Mouse (Mus musculus) hindbrain, embryonic 16.5 days (tissue): ENCODE results near the gene Rfwd3. TPM values are rescaled to one million over a fixed set of nuclear protein-coding genes. Genes with fewer than 3 reads are reported as not detected.
"Not testable (repeated sequence)": the region's sequence is repeated elsewhere in the genome, so short reads cannot be mapped to it uniquely, and the experiment has no call there.

Experiments used
- ATAC-seq: fragments of 200-750 bp; cut with Nextera tagmentation; 2 replicates; pipeline ENCODE4 v1.8.0; 2017; ENCODE audit warnings: moderate TSS enrichment, moderate library complexity
- H3K27ac ChIP-seq: fragments of 300-500 bp; sonication (generic); 2 replicates; pipeline ENCODE4 v1.5.1; 2014; ENCODE audit warnings: low read depth, mild to moderate bottlenecking, control low read depth, low read length, moderate library complexity
- H3K27me3 ChIP-seq: fragments of 300-500 bp; sonication (generic); replicated peaks from 2 replicates; pipeline ENCODE4 v1.6.1; 2014; ENCODE audit warnings: low read length; ENCODE audit not compliant: control insufficient read depth, insufficient read depth
- H3K36me3 ChIP-seq: fragments of 300-500 bp; sonication (generic); 2 replicates; pipeline ENCODE4 v1.6.1; 2014; ENCODE audit warnings: mild to moderate bottlenecking, low read length, moderate library complexity, mixed read lengths; ENCODE audit not compliant: control insufficient read depth, insufficient read depth
- H3K4me1 ChIP-seq: fragments of 300-500 bp; sonication (generic); 2 replicates; pipeline ENCODE4 v1.6.1; 2014; ENCODE audit warnings: low read depth, low read length; ENCODE audit not compliant: control insufficient read depth, insufficient read depth
- H3K4me2 ChIP-seq: fragments of 300-500 bp; sonication (generic); 2 replicates; pipeline ENCODE4 v1.6.1; 2014; ENCODE audit warnings: mild to moderate bottlenecking, low read length, control low read depth, moderate library complexity
- H3K4me3 ChIP-seq: fragments of 300-500 bp; sonication (generic); 2 replicates; pipeline ENCODE4 v1.5.1; 2014; ENCODE audit warnings: mild to moderate bottlenecking, low read length, control low read depth, moderate library complexity
- H3K9ac ChIP-seq: fragments of 300-500 bp; sonication (generic); 2 replicates; pipeline ENCODE4 v1.6.1; 2014; ENCODE audit warnings: low read depth, mild to moderate bottlenecking, control low read depth, low read length, moderate library complexity
- H3K9me3 ChIP-seq: fragments of 300-500 bp; sonication (generic); 2 replicates; pipeline ENCODE4 v1.6.1; 2014; ENCODE audit warnings: mild to moderate bottlenecking, low read length, moderate library complexity; ENCODE audit not compliant: control insufficient read depth
- WGBS: fragments of 180-500 bp; shearing (Covaris S2); extraction: QIAGEN DNeasy Blood & Tissue Kit; methylation state at CpG from one replicate; pipeline ENCODE4 v1.1.7; 2014; 5-methylcytosine and 5-hydroxymethylcytosine counted together
- polyA plus RNA-seq: library from polyadenylated mRNA; unstranded; fragments of >200 nt; fragmentation: Nextera tagmentation; extraction: Ambion mirVana; gene quantifications from 2 replicates; pipeline ENCODE4 v1.2.1, GENCODE M21; 2015

Gene Rfwd3
- polyA plus RNA-seq, 1 experiment from 2014 or later, result 21.7 TPM

GRCm38 (mm10) chr8:111298011-111298410 is 2.0 kb downstream of the Rfwd3 start:
- no peaks in the 10 kb centered on the region for H3K9me3 ChIP-seq
- H3K27me3 ChIP-seq, result no peaks in the 10 kb centered on the region
- no peak overlapping the region; the same call in 1 of the 2 replicates for H3K4me2 ChIP-seq
- H3K9ac ChIP-seq, result no peak overlapping the region
- peaks cover 11% of the 10 kb centered on the region for H3K36me3 ChIP-seq
- H3K4me1 ChIP-seq, result peaks cover 9% of the 10 kb centered on the region
- no peak overlapping the region for H3K27ac ChIP-seq
- 85% methylated on average over 1 of the region's 1 CpGs for WGBS
- no peak for ATAC-seq
- H3K4me3 ChIP-seq, result no peak overlapping the region

GRCm38 (mm10) chr8:111291733-111292132 is 8.3 kb downstream of the Rfwd3 start:
- Histone ChIP-seq H3K4me3 (no peak overlapping the region), H3K27ac (no peak overlapping the region), H3K36me3 (peaks cover 21% of the 10 kb centered on the region), H3K27me3 (no peaks in the 10 kb centered on the region), H3K4me2 (no peak overlapping the region), H3K9me3 (no peaks in the 10 kb centered on the region), H3K9ac (no peak overlapping the region), H3K4me1 (no peaks in the 10 kb centered on the region)
- 95% methylated on average over 7 of the region's 7 CpGs for WGBS
- no peak for ATAC-seq

DNA sequence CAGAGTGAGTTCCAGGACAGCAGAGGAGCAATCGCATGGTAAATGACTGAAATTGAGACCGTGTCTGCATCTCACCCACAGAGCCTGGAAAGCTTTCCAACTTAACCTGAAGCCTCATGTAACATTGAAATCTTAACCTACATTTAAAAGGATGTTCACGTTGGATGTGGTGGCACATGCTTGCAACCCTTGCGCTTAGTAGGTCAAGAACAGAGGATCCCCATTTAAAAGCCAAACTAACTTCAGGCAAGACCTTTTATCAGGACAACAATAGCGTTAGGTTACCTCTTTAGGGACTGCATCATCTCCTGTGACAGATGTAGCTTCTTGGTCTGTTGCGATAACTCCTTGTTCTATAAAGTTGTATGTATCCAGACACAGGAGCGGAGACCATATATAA is 9.4 kb downstream of the Rfwd3 start:
- Histone ChIP-seq H3K4me1 (no peaks in the 10 kb centered on the region), H3K9me3 (no peaks in the 10 kb centered on the region), H3K4me2 (no peak overlapping the region), H3K27ac (no peak overlapping the region), H3K9ac (no peak overlapping the region), H3K4me3 (no peak overlapping the region), H3K36me3 (peaks cover 26% of the 10 kb centered on the region), H3K27me3 (no peaks in the 10 kb centered on the region)
- WGBS, result 96% methylated on average over 7 of the region's 7 CpGs
- no peak for ATAC-seq

DNA sequence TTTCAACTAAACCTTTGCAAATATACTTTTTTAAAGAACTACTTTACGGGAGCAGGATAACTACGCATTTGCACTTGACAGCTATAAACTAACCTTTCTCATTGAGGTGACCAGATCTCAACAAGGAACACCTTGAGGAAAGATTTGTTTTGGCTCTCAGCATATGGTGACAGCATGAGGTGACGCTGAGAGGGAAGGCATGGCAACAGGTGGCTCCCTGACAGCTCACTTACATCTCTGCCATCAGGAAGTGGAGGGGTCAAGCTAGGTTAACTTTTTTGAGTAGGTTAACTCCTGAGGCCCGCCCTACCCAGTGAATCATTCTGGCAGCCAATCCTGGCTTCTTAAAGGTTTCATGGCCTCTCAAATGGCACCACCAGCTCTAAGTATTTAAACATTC is 14.4 kb downstream of the Rfwd3 start:
- Histone ChIP-seq H3K4me2 (no peak overlapping the region), H3K4me3 (no peak overlapping the region), H3K27ac (no peak overlapping the region), H3K27me3 (no peaks in the 10 kb centered on the region), H3K9ac (no peak overlapping the region), H3K36me3 (peaks cover 32% of the 10 kb centered on the region), H3K4me1 (no peaks in the 10 kb centered on the region), H3K9me3 (no peaks in the 10 kb centered on the region)
- 92% methylated on average over 4 of the region's 4 CpGs for WGBS
- ATAC-seq, result no peak

GRCm38 (mm10) chr8:111282093-111282492 is 17.9 kb downstream of the Rfwd3 start:
- H3K27me3 ChIP-seq, result no peaks in the 10 kb centered on the region
- peaks cover 41% of the 10 kb centered on the region for H3K36me3 ChIP-seq
- H3K4me3 ChIP-seq, result no peak overlapping the region
- no peaks in the 10 kb centered on the region for H3K9me3 ChIP-seq
- WGBS, result 86% methylated on average over 3 of the region's 3 CpGs
- no peaks in the 10 kb centered on the region for H3K4me1 ChIP-seq
- no peak overlapping the region for H3K9ac ChIP-seq
- no peak overlapping the region for H3K4me2 ChIP-seq
- ATAC-seq, result no peak
- H3K27ac ChIP-seq, result no peak overlapping the region

- Histone ChIP-seq H3K4me1 (no peaks in the 10 kb centered on the region), H3K4me2 (no peak overlapping the region), H3K4me3 (no peak overlapping the region), H3K36me3 (0 out of 2 replicates have a peak, but pooled peaks cover 1% of the 10 kb centered on the region), H3K9me3 (peaks cover 4% of the 10 kb centered on the region), H3K9ac (no peak overlapping the region), H3K27me3 (no peaks in the 10 kb centered on the region), H3K27ac (no peak overlapping the region)
- WGBS, result 80% methylated on average over 2 of the region's 2 CpGs
- no peak for ATAC-seq
Observed at GRCm38 (mm10) chr8:111268277-111268676, 31.7 kb downstream of the Rfwd3 start.

DNA sequence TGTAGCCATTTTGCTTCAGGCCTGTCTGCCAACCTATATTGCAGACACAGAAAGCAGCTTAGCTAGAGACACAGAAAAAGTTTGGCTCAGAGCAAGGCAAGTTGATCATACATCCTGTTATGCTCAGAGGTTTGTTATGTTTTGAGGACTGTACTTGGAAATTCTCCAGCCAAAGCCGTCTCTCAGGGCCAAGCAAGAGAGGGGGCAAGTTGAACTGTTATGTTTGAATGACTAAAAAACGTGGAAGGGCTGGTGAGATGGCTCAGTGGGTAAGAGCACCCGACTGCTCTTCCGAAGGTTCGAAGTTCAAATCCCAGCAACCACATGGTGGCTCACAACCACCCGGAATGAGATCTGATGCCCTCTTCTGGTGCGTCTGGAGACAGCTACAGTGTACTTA is 33.9 kb downstream of the Rfwd3 start:
- H3K4me1 ChIP-seq, H3K9ac ChIP-seq, H3K27me3 ChIP-seq, H3K9me3 ChIP-seq, H3K4me2 ChIP-seq, ATAC-seq, H3K27ac ChIP-seq, H3K36me3 ChIP-seq, H3K4me3 ChIP-seq: not testable (repeated sequence)
- WGBS, result 76% methylated on average over 7 of the region's 7 CpGs

DNA sequence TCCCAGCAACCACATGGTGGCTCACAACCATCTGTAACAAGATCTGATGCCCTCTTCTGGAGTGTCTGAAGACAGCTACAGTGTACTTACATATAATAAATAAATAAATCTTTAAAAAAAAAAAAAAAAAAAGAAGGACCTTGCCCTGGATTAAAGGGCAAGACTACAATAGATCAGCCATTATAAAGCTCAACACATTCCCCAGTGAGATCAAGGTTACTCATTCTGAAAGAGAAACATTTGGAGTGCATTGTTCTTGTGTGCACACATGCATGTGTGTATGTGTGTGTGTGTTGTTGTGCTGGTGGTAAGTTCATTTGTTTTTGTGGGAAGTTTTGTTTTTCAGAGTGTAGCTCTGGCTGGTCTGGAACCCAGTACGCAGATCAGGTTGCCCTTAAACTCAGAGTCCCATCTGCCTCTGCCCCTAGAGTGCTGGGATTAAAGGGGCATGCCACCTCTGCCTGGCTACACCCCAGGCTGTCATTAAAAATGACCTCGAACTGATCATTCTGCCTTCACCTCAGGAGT is 35.3 kb downstream of the Rfwd3 start:
- WGBS, result 73% methylated on average over 2 of the region's 2 CpGs
- H3K27me3 ChIP-seq, result no peaks in the 10 kb centered on the region
- H3K4me2 ChIP-seq, result no peak overlapping the region
- no peak overlapping the region for H3K27ac ChIP-seq
- peaks cover 4% of the 10 kb centered on the region for H3K9me3 ChIP-seq
- no peak for ATAC-seq
- H3K36me3 ChIP-seq, result no peaks in the 10 kb centered on the region
- H3K4me1 ChIP-seq, result no peaks in the 10 kb centered on the region
- H3K4me3 ChIP-seq, result no peak overlapping the region
- H3K9ac ChIP-seq, result no peak overlapping the region

- no peaks in the 10 kb centered on the region for H3K27me3 ChIP-seq
- H3K27ac ChIP-seq, result no peak overlapping the region
- H3K9ac ChIP-seq, result no peak overlapping the region
- WGBS, result 79% methylated on average over 4 of the region's 4 CpGs
- peaks cover 4% of the 10 kb centered on the region for H3K9me3 ChIP-seq
- H3K4me1 ChIP-seq, result peaks cover 8% of the 10 kb centered on the region
- H3K4me2 ChIP-seq, result no peak overlapping the region
- H3K4me3 ChIP-seq, result no peak overlapping the region
- H3K36me3 ChIP-seq, result no peaks in the 10 kb centered on the region
- no peak for ATAC-seq
Observed at GRCm38 (mm10) chr8:111261981-111262381, 38.0 kb downstream of the Rfwd3 start.

DNA sequence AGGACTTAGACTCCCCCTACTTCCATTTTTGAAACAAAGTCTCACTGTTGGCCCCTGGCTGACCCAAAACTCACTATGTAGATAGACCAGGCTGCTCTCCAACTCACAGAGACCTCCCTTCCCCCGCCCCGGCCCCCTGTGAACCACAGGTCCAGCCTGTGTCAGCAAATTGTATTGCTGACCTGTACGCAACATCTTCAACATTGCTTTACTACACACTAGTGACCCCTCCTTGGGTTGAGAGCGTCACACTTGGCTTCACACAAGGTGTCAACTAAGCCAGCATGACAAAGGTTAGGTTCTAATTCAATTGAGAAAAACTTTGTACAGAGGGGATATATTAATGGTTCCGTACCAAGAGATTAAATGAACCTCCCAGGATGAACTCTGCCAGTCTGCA is 39.8 kb downstream of the Rfwd3 start:
- Histone ChIP-seq H3K27ac (no peak overlapping the region), H3K4me2 (no peak overlapping the region), H3K9ac (no peak overlapping the region), H3K27me3 (no peaks in the 10 kb centered on the region), H3K36me3 (no peaks in the 10 kb centered on the region), H3K9me3 (no peaks in the 10 kb centered on the region), H3K4me1 (peaks cover 8% of the 10 kb centered on the region), H3K4me3 (no peak overlapping the region)
- no peak for ATAC-seq
- WGBS, result 95% methylated on average over 5 of the region's 5 CpGs
